Mouse (Mus musculus) frontal cortex, adult (tissue): Measurements from ENCODE around the gene Lrcol1.

Source experiments
- ATAC-seq: cut with Nextera tagmentation; 2 replicates; pipeline ENCODE4 v1.9.2; 2017; ENCODE audit warnings: mild to moderate bottlenecking, moderate library complexity, mixed read lengths; ENCODE audit not compliant: low TSS enrichment

The Lrcol1 gene

GRCm38 (mm10) chr5:110386371-110387330 lies 42.1 kb downstream of the Lrcol1 start:
- ATAC-seq = peak; percentile 56

GRCm38 (mm10) chr5:110387332-110387731 lies 42.8 kb downstream of the Lrcol1 start:
- ATAC-seq = no peak

DNA sequence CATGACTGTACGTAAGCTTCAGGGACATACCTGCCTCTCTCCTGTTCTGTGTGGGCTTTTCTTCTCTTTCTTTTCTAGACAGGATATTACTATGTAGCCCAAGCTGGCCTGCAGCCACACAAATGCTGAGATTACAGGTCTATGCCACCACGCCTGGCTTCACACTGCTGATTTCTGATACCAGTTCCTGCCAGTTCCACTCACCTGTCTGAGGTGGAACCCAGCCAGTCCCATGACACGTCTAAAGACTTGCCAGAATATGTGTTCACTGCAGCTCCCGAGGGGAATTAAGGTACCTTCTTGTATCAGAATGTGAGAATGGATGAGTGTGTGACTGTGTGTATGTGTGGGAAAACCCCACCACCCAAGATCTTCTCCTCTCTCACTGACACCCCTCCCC lies 46.1 kb downstream of the Lrcol1 start:
- ATAC-seq = no peak

DNA sequence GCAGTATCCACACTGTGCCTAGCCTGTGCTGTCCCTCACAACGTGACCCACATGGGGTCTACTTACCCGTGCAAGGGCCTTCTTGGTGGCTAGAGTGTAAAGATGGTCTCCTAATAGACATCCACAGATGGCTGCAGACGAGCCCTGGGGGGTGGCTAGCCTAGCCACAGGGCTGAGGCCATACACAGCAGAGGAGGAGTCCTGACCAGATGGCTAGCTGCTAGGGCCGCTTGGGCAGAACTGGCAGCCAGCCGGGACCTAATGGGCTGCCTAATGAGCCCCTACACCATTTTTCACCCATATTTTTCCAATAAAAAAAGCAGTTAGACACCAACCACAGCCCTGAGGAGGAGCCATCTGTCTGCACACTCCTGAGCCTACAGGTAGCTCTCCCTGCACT lies 48.2 kb downstream of the Lrcol1 start:
- no peak for ATAC-seq

DNA sequence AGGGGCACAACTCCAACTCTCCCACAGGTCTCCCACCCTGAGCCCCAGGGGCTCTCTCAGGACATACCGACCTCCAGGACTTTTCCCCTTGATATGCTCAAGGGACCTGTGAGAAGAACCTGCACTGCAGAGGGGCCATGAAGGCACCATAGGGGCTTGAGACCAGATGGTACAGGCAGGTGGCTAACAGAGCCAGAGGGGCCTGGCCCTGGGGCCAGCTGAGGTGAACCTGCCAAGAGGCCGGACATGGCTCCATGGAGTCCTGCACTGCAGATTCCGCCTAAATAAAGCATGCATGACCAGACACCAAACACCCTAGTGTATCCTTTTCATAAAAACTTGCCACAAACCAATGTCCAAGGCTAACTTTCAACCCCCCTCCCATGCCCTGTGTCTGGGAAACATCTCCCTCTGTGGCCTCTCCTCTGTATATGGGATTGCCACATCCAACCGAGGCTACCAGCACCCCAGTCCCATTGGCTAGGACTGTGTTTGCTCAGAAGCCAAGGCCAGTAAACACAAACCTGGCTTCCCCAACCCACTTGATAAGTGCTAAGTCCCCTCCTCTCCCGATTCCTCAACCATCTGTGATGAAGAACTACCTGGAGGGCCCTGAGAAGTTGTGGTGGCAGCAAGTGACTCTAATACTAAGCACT lies 50.6 kb downstream of the Lrcol1 start:
- ATAC-seq = no peak

DNA sequence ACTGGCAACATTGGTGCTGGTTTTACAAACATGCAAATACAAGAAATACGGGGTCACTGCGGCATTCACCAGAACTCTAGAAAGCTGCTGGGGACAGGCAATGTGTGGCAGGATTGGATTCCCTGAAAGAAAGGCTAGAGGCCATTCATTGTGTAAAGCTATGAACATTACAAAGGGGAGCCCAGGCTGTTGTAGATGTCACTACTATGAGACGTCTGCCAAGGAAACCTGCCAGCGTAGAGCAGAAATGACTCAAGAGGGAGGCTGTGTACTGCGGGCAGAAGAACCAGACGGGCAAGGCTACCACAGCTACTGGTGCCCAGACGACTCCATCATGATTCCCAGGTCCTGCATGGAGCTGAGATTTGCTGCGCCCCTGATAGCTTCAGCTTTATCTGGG lies 56.6 kb downstream of the Lrcol1 start:
- no peak for ATAC-seq

GRCm38 (mm10) chr5:110402557-110402956 lies 58.0 kb downstream of the Lrcol1 start:
- ATAC-seq = no peak

DNA sequence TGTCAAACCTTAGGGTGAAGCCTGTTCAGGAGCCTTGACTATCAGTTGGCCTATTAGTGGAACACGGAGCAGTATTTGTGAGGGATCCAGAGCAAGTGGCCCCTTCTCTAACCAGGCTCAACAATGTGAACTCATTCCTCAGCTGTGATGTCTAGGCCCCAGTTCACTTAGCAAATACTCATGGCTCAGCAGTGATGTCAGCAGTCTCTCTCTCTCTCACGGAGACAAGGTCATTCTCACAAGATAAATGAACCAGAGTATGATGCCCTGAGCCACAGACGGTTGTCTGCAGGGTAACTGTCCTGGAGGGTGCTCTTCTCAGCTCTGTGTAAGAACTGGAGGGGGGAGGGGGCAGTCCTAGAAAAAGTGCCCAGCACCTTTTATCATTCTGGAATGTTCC lies 59.4 kb downstream of the Lrcol1 start:
- ATAC-seq = no peak
